Mouse (Mus musculus) midbrain, embryonic 13.5 days (tissue): ENCODE measurements at regions not wholly inside any gene's neighbourhood (a gene's known extent, or its start where the extent isn't known, plus 50 kb on each side); places are given as distances from the start of the nearest gene placed in this dataset.

Source experiments
- ATAC-seq: fragments of 200-750 bp; cut with Nextera tagmentation; 2 replicates; pipeline ENCODE4 v1.8.0; 2017; ENCODE audit warnings: mild to moderate bottlenecking, moderate TSS enrichment, moderate library complexity
- H3K27ac ChIP-seq: fragments of 300-500 bp; sonication (generic); 2 replicates; pipeline ENCODE4 v1.5.1; 2015; ENCODE audit warnings: inconsistent platforms, mild to moderate bottlenecking, moderate library complexity
- H3K27me3 ChIP-seq: fragments of 300-500 bp; sonication (generic); 2 replicates; pipeline ENCODE4 v1.6.1; 2015; ENCODE audit warnings: mild to moderate bottlenecking, inconsistent platforms
- H3K36me3 ChIP-seq: fragments of 300-500 bp; sonication (generic); 2 replicates; pipeline ENCODE4 v1.6.1; 2015; ENCODE audit warnings: mild to moderate bottlenecking, inconsistent platforms
- H3K4me1 ChIP-seq: fragments of 300-500 bp; sonication (generic); replicated peaks from 2 replicates; pipeline ENCODE4 v1.6.1; 2015; ENCODE audit warnings: inconsistent platforms
- H3K4me2 ChIP-seq: fragments of 300-500 bp; sonication (generic); replicated peaks from 2 replicates; pipeline ENCODE4 v1.6.1; 2015; ENCODE audit warnings: moderate library complexity, mild to moderate bottlenecking, inconsistent platforms
- H3K4me3 ChIP-seq: fragments of 300-500 bp; sonication (generic); replicated peaks from 2 replicates; pipeline ENCODE4 v1.5.1; 2015; ENCODE audit warnings: mild to moderate bottlenecking, inconsistent platforms
- H3K9ac ChIP-seq: fragments of 300-500 bp; sonication (generic); replicated peaks from 2 replicates; pipeline ENCODE4 v1.6.1; 2015; ENCODE audit warnings: mild to moderate bottlenecking, inconsistent platforms
- H3K9me3 ChIP-seq: fragments of 300-500 bp; sonication (generic); 2 replicates; pipeline ENCODE4 v1.6.1; 2016; ENCODE audit warnings: mild to moderate bottlenecking, inconsistent platforms
- whole genome bisulfite sequencing: fragments of 180-500 bp; shearing (Covaris S2); methylation state at CpG from one replicate; pipeline ENCODE4 v1.1.7; 2015; 5-methylcytosine and 5-hydroxymethylcytosine counted together

GRCm38 (mm10) chr16:63075814-63076213 lies 221.7 kb downstream of the Pros1 start:
- no peak overlapping the region for H3K4me3 ChIP-seq
- ATAC-seq, result no peak
- no peak overlapping the region for H3K27ac ChIP-seq
- 83% methylated on average over 4 of the region's 4 CpGs for whole genome bisulfite sequencing
- H3K9me3 ChIP-seq, result no peaks in the 10 kb centered on the region
- no peaks in the 10 kb centered on the region for H3K27me3 ChIP-seq
- no peaks in the 10 kb centered on the region for H3K36me3 ChIP-seq
- no peak overlapping the region for H3K4me2 ChIP-seq
- no peak overlapping the region for H3K9ac ChIP-seq
- H3K4me1 ChIP-seq, result no peaks in the 10 kb centered on the region

DNA sequence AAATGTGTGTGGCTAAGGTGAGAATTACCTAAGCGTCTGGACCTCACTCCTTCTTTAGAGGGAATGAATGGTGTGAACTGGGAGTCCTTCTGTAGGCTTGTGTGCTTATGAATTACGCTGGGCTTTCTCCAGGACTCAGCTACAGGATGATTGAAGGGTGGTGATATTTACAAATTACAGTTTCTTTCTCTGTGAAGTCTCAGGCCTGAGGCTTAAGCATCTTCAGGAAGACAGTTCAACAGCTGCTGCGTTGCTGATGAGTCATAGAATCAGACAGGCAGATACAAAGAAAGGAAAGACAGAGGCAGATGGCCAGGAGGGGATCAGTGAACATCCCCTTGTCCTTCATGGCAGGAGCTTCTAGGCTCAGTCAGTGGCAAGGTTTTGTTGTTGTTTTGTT lies 227.3 kb downstream of the Pros1 start:
- H3K9me3 ChIP-seq, result no peaks in the 10 kb centered on the region
- no peak overlapping the region for H3K4me3 ChIP-seq
- no peak for ATAC-seq
- H3K4me1 ChIP-seq, result peaks cover 3% of the 10 kb centered on the region; the same call in 1 of the 2 replicates
- H3K9ac ChIP-seq, result no peak overlapping the region
- no peak overlapping the region for H3K4me2 ChIP-seq
- WGBS, result 64% methylated on average over 3 of the region's 3 CpGs
- H3K27me3 ChIP-seq, result peaks cover 18% of the 10 kb centered on the region
- no peak overlapping the region for H3K27ac ChIP-seq
- H3K36me3 ChIP-seq, result no peaks in the 10 kb centered on the region

- Histone ChIP-seq H3K9ac (no peak overlapping the region), H3K4me2 (no peak overlapping the region), H3K4me3 (no peak overlapping the region), H3K27ac (no peak overlapping the region), H3K27me3 (peaks cover 29% of the 10 kb centered on the region), H3K4me1 (peaks cover 3% of the 10 kb centered on the region; the same call in 1 of the 2 replicates), H3K9me3 (no peaks in the 10 kb centered on the region), H3K36me3 (no peaks in the 10 kb centered on the region)
- no peak for ATAC-seq
- 22% methylated on average over 5 of the region's 5 CpGs for WGBS
Observed at GRCm38 (mm10) chr16:63083256-63083655, 229.1 kb downstream of the Pros1 start.

DNA sequence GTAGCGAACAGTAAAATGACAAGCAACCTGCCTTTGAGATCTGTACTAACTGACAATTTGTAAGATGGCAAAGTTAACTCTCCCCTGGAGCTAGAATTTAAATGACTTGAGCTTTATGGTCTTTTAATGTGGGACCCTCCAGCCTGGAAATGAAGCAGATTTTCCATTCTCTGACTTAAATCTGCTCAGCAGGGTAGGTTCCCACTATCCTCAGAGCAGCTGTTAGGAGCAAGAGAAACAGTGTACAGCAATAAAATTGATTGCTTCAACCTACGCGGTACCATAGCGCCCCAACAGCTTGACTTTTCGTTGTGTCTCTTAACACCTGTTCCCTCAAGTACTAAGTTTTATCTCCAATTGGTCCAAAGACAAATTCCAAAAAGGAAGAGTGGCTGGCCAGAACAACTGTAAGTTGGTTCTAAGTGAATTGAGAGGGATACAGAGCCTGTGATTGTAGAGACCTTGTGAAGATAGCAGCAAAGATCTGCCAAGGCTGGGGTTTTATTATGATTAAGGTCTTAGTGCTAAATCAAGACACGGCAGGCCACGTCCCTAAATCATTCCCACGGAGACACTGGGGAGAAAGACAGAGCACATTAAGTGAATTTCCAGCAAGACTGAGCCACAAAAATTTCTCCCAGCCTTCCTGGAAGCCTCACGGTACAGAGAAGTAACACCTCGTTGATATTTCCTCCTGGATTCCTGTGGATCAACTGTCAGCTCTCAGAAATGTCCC lies 230.1 kb downstream of the Pros1 start:
- Histone ChIP-seq H3K9me3 (no peaks in the 10 kb centered on the region), H3K27me3 (peaks cover 39% of the 10 kb centered on the region), H3K4me2 (no peak overlapping the region), H3K4me1 (peaks cover 3% of the 10 kb centered on the region; the same call in 1 of the 2 replicates), H3K4me3 (no peak overlapping the region), H3K9ac (no peak overlapping the region), H3K27ac (no peak overlapping the region), H3K36me3 (no peaks in the 10 kb centered on the region)
- ATAC-seq, result no peak
- WGBS, result 77% methylated on average over 10 of the region's 10 CpGs

DNA sequence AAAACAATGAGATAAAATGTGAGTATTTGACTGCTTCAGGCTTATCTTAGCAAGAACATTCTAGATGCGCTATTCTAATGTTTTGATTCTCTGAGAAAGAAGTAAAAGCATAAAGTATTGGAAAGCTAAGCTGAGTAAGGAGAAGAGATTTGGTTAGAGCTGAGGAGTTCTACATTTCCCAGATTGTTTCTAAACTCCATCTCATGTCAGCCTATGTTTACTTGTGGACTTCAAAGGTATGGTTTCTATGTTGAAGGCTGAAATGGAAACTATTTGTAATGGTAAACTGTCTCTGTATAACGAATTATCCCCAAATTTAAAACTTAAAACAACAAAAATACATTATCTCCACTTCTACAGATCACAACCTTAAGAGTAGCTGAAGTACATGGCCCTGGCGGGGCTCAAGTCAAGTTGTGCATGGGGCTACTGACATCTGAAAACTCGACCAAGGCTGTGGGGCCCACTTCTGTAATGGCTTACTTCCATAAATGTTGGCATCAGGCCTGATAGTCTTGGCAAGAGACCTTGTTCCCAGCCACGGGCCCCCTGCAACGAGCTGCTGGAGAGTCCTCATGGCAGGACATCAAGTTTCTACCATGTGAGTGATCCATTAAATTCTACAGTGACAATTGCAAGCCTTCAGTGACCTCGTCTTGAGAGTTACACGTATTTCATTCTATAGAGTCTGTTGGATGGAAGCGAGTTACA lies 232.1 kb downstream of the Pros1 start:
- Histone ChIP-seq H3K4me3 (no peak overlapping the region), H3K9me3 (no peaks in the 10 kb centered on the region), H3K27ac (no peak overlapping the region), H3K27me3 (peaks cover 44% of the 10 kb centered on the region), H3K4me2 (no peak overlapping the region), H3K9ac (no peak overlapping the region), H3K36me3 (no peaks in the 10 kb centered on the region), H3K4me1 (peaks cover 3% of the 10 kb centered on the region; the same call in 1 of the 2 replicates)
- 90% methylated on average over 9 of the region's 9 CpGs for WGBS
- ATAC-seq, result no peak

GRCm38 (mm10) chr16:63091471-63092300 lies 237.6 kb downstream of the Pros1 start:
- peak; percentile 96 for ATAC-seq
- Histone ChIP-seq H3K9ac (no peak overlapping the region), H3K4me1 (peaks cover 9% of the 10 kb centered on the region), H3K4me3 (no peak overlapping the region), H3K27me3 (peaks cover 53% of the 10 kb centered on the region), H3K4me2 (no peak overlapping the region), H3K27ac (peak overlapping the region; percentile 69), H3K36me3 (no peaks in the 10 kb centered on the region), H3K9me3 (no peaks in the 10 kb centered on the region)
- WGBS, result 6% methylated on average over 11 of the region's 11 CpGs

GRCm38 (mm10) chr16:63094126-63094840 lies 240.2 kb downstream of the Pros1 start:
- H3K4me1 ChIP-seq, result peaks cover 9% of the 10 kb centered on the region
- H3K4me2 ChIP-seq, result no peak overlapping the region
- no peak overlapping the region for H3K9ac ChIP-seq
- H3K4me3 ChIP-seq, result no peak overlapping the region
- no peak overlapping the region for H3K27ac ChIP-seq
- no peaks in the 10 kb centered on the region for H3K9me3 ChIP-seq
- no peaks in the 10 kb centered on the region for H3K36me3 ChIP-seq
- H3K27me3 ChIP-seq, result peaks cover 53% of the 10 kb centered on the region
- 96% methylated on average over 5 of the region's 5 CpGs for WGBS
- ATAC-seq, result no peak

- Histone ChIP-seq H3K36me3 (no peaks in the 10 kb centered on the region), H3K27me3 (peaks cover 34% of the 10 kb centered on the region), H3K4me3 (no peak overlapping the region), H3K4me1 (no peaks in the 10 kb centered on the region), H3K4me2 (no peak overlapping the region), H3K27ac (no peak overlapping the region), H3K9ac (no peak overlapping the region), H3K9me3 (no peaks in the 10 kb centered on the region)
- WGBS, result 81% methylated on average over 3 of the region's 3 CpGs
- no peak for ATAC-seq
Observed at GRCm38 (mm10) chr16:63102362-63102761, 248.3 kb downstream of the Pros1 start.

GRCm38 (mm10) chr16:63102930-63103329 lies 248.8 kb downstream of the Pros1 start:
- WGBS, result 76% methylated on average over 1 of the region's 1 CpGs

GRCm38 (mm10) chr16:63104383-63104782 lies 250.3 kb downstream of the Pros1 start:
- Histone ChIP-seq H3K4me1 (no peaks in the 10 kb centered on the region), H3K4me3 (no peak overlapping the region), H3K9me3 (no peaks in the 10 kb centered on the region), H3K4me2 (no peak overlapping the region), H3K9ac (no peak overlapping the region), H3K27me3 (peaks cover 22% of the 10 kb centered on the region), H3K36me3 (no peaks in the 10 kb centered on the region), H3K27ac (no peak overlapping the region)
- 84% methylated on average over 5 of the region's 5 CpGs for WGBS
- no peak for ATAC-seq

More at GRCm38 (mm10) chr16:63102930-63103329, 248.8 kb downstream of the Pros1 start:
- Histone ChIP-seq H3K4me2 (no peak overlapping the region), H3K9ac (no peak overlapping the region), H3K4me3 (no peak overlapping the region), H3K9me3 (no peaks in the 10 kb centered on the region), H3K27me3 (peaks cover 30% of the 10 kb centered on the region), H3K4me1 (no peaks in the 10 kb centered on the region), H3K36me3 (no peaks in the 10 kb centered on the region), H3K27ac (no peak overlapping the region)
- ATAC-seq, result no peak

GRCm38 (mm10) chr16:63104938-63105714 lies 251.0 kb downstream of the Pros1 start:
- no peak overlapping the region for H3K9ac ChIP-seq
- H3K4me1 ChIP-seq, result no peaks in the 10 kb centered on the region
- no peaks in the 10 kb centered on the region for H3K9me3 ChIP-seq
- ATAC-seq, result no peak
- peaks cover 14% of the 10 kb centered on the region for H3K27me3 ChIP-seq
- H3K4me2 ChIP-seq, result no peak overlapping the region
- WGBS, result 86% methylated on average over 11 of the region's 11 CpGs
- H3K4me3 ChIP-seq, result no peak overlapping the region
- H3K36me3 ChIP-seq, result no peaks in the 10 kb centered on the region
- H3K27ac ChIP-seq, result no peak overlapping the region
